Mouse (Mus musculus): Measurements from ENCODE around the gene Gemin7. TPM values are rescaled to one million over a fixed set of nuclear protein-coding genes. Genes with fewer than 3 reads are reported as not detected.

Gemin7 gene
- polyA plus RNA-seq, 1 experiment from 2014 or later = 152 TPM

DNA sequence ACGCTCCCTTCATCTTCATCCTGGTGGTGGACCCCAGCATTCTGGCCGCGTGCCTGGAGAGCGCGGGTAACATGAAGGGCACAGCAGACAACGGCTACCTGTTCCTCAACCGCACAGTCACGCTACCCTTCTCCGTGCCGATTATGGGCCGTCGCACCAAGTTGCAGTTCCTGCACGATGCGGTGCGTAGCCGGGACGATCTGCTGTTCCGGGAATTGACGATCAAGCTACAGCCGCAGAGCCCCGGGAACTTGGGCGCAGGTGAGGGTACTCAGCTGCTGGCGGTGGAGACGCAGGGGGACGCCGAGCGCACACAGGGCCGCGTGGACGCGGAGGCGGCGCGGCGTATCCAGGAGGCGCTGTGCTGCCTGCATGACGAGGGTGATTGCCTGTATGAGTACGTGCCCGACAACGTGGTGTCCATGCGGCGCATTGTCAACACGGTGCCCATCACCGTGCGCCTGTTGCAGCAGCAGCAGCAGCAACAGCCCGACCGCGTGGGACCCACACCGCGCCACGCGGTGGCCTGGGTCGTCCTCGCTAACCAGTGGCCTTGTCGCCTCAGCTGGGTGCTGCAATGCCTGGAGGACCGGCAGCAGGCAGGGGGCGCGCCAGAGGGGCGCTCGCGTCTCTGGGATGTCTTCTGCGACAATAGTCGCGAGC, 53.5 kb downstream of the Gemin7 start:
- Histone ChIP-seq H3K27me3 (ENCODE audit: control insufficient read depth, insufficient read depth, low read length) (peaks cover 65% of the 10 kb centered on the region), H3K36me3 (ENCODE audit: control insufficient read depth, insufficient read depth, low read length) (no peaks in the 10 kb centered on the region), H3K9ac (ENCODE audit: low read length) (peak overlapping the region; percentile 59), H3K9me3 (ENCODE audit: control insufficient read depth, low read length) (no peaks in the 10 kb centered on the region), H3K27ac (ENCODE audit: low read depth, low read length) (no peak overlapping the region), H3K4me1 (ENCODE audit: control insufficient read depth, insufficient read depth, low read length) (peaks cover 20% of the 10 kb centered on the region), H3K4me2 (peak overlapping the region; percentile 60), H3K4me3 (ENCODE audit: low read depth, low read length) (peak overlapping the region; percentile 36)
- DNase-seq (ENCODE audit: low spot score, missing footprints) = peak; percentile 97
- WGBS = 2% methylated on average over 63 of the region's 64 CpGs
- peak; percentile 71 for ATAC-seq (ENCODE audit: low FRiP score)

DNA sequence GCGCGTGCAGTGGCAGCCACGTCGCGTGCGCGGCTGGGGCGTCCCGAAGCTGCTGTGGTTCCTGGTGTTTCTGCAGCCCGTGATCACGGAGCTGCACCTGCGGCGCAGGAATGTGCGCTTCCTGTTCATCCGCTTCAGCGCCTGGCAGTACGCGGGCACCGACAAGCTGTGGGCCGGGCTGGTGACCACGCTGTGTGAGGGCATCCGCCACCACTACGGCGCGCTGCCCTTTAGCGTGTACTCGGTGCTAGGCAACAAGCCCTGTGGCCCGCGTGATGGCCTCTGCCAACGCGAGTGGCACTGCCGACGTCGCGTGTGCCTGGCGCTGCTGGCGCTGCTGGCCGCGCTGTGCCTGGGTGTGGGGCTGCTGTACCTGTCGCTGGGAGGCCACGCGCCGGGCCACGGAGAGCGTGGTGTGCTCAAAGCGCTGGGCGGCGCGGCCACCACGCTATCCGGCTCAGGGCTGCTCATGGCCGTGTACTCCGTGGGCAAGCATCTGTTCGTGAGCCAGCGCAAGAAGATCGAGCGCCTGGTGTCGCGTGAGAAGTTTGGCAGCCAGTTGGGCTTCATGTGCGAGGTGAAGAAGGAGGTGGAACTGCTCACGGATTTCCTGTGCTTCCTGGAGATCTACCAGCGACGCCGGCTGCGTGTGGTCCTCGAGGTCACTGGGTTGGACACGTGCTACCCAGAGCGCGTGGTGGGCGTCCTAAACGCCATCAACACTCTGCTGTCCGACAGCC, 54.2 kb downstream of the Gemin7 start:
- H3K9ac ChIP-seq (ENCODE audit: low read length) = no peak overlapping the region
- H3K4me3 ChIP-seq (ENCODE audit: low read depth, low read length) = peak overlapping the region; percentile 36

DNA sequence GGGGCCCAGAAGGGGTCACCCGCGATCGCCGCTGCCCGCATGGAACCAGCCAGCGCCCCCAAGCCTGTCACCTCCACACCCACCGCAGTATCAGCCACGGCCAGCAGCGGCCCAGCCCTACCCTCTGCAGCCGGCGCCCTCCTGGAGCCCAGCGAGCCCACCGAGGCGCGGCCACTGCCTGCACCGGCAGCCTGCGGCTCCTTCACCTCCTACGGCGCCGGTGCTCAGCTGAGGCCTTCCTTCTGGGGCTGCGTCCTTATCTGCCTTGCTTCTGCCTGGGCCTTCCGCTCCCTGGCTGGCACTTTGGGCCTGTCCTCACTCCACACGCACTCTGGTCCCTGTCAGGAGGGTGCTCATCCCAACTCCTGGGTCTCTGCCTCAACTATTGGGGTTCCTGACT, 57.4 kb downstream of the Gemin7 start:
- Histone ChIP-seq H3K4me1 (ENCODE audit: control insufficient read depth, insufficient read depth, low read length) (peaks cover 24% of the 10 kb centered on the region), H3K36me3 (ENCODE audit: control insufficient read depth, insufficient read depth, low read length) (no peaks in the 10 kb centered on the region), H3K4me2 (peak overlapping the region; percentile 57), H3K27ac (ENCODE audit: low read depth, low read length) (no peak overlapping the region), H3K27me3 (ENCODE audit: control insufficient read depth, insufficient read depth, low read length) (peaks cover 69% of the 10 kb centered on the region), H3K9me3 (ENCODE audit: control insufficient read depth, low read length) (no peaks in the 10 kb centered on the region), H3K4me3 (ENCODE audit: low read depth, low read length) (peak overlapping the region; percentile 17; the same call in 1 of the 2 replicates), H3K9ac (ENCODE audit: low read length) (peak overlapping the region; percentile 56)
- WGBS = 5% methylated on average over 23 of the region's 23 CpGs
- DNase-seq (ENCODE audit: low spot score, missing footprints) (no peak), ATAC-seq (ENCODE audit: low FRiP score) (no peak)

More for the DNA sequence above, 54.2 kb downstream of the Gemin7 start:
- ATAC-seq (ENCODE audit: low FRiP score) (no peak), DNase-seq (ENCODE audit: low spot score, missing footprints) (no peak)
- no peak overlapping the region for H3K27ac ChIP-seq (ENCODE audit: low read depth, low read length)
- H3K4me2 ChIP-seq = peak overlapping the region; percentile 60
- peaks cover 20% of the 10 kb centered on the region for H3K4me1 ChIP-seq (ENCODE audit: control insufficient read depth, insufficient read depth, low read length)
- H3K36me3 ChIP-seq (ENCODE audit: control insufficient read depth, insufficient read depth, low read length) = no peaks in the 10 kb centered on the region
- no peaks in the 10 kb centered on the region for H3K9me3 ChIP-seq (ENCODE audit: control insufficient read depth, low read length)
- H3K27me3 ChIP-seq (ENCODE audit: control insufficient read depth, insufficient read depth, low read length) = peaks cover 71% of the 10 kb centered on the region
- 14% methylated on average over 72 of the region's 72 CpGs for WGBS

GRCm38 (mm10) chr7:19517652-19518365, 59.6 kb downstream of the Gemin7 start, which contains the start of gene Nkpd1:
Gene Nkpd1, plus strand, starts transcription at chr7:19517838.
- Histone ChIP-seq H3K9me3 (ENCODE audit: control insufficient read depth, low read length) (no peaks in the 10 kb centered on the region), H3K9ac (ENCODE audit: low read length) (peak within 1 kb of the TSS; percentile 59), H3K27ac (ENCODE audit: low read depth, low read length) (no peak within 1 kb of the TSS), H3K27me3 (ENCODE audit: control insufficient read depth, insufficient read depth, low read length) (peaks cover 47% of the 10 kb centered on the region), H3K4me2 (peak within 1 kb of the TSS; percentile 44), H3K4me3 (ENCODE audit: low read depth, low read length) (peak within 1 kb of the TSS; percentile 9; the same call in 1 of the 2 replicates), H3K4me1 (ENCODE audit: control insufficient read depth, insufficient read depth, low read length) (peaks cover 13% of the 10 kb centered on the region; the same call in 1 of the 2 replicates), H3K36me3 (ENCODE audit: control insufficient read depth, insufficient read depth, low read length) (no peaks in the 10 kb centered on the region)
- DNase-seq (ENCODE audit: low spot score, missing footprints) (no peak), ATAC-seq (ENCODE audit: low FRiP score) (peak; percentile 25; the same call in 1 of the 2 replicates)
- 5% methylated on average over 22 of the region's 29 CpGs for WGBS

Other genes with a start within 250 kb of the Gemin7 start
- gene Ercc1, start 232.8 kb downstream of the Gemin7 start, polyA plus RNA-seq (2014; fragmentation: Nextera tagmentation; extraction: Ambion mirVana) = 111 and 118 TPM in 2 replicates
- gene Cd3eap, start 218.1 kb downstream of the Gemin7 start, polyA plus RNA-seq (2014; fragmentation: Nextera tagmentation; extraction: Ambion mirVana) = 15.1 and 15.4 TPM in 2 replicates
- gene Ppp1r13l, start 217.8 kb downstream of the Gemin7 start, polyA plus RNA-seq (2014; fragmentation: Nextera tagmentation; extraction: Ambion mirVana) = 3.0 and 3.2 TPM in 2 replicates
- 10.3 and 10.9 TPM in 2 replicates for gene Ercc2, start 195.6 kb downstream of the Gemin7 start, polyA plus RNA-seq (2014; fragmentation: Nextera tagmentation; extraction: Ambion mirVana)
- gene Klc3, start 173.5 kb downstream of the Gemin7 start, polyA plus RNA-seq (2014; fragmentation: Nextera tagmentation; extraction: Ambion mirVana) = 0.37 and 1.4 TPM in 2 replicates
- gene Ckm, start 172.8 kb downstream of the Gemin7 start, polyA plus RNA-seq (2014; fragmentation: Nextera tagmentation; extraction: Ambion mirVana) = not detected in 2 replicates
- 8.9 and 10.7 TPM in 2 replicates for gene Mark4, start 118.8 kb downstream of the Gemin7 start, polyA plus RNA-seq (2014; fragmentation: Nextera tagmentation; extraction: Ambion mirVana)
- gene Exoc3l2, start 114.3 kb downstream of the Gemin7 start, polyA plus RNA-seq (2014; fragmentation: Nextera tagmentation; extraction: Ambion mirVana) = 0.77 and 1.1 TPM in 2 replicates
- 2.6 TPM in 2 replicates for gene Bloc1s3, start 69.2 kb downstream of the Gemin7 start, polyA plus RNA-seq (2014; fragmentation: Nextera tagmentation; extraction: Ambion mirVana)
- gene Trappc6a, start 69.2 kb downstream of the Gemin7 start, polyA plus RNA-seq (2014; fragmentation: Nextera tagmentation; extraction: Ambion mirVana) = 41.5 and 51.6 TPM in 2 replicates
- gene Nkpd1, start 59.8 kb downstream of the Gemin7 start, polyA plus RNA-seq (2014; fragmentation: Nextera tagmentation; extraction: Ambion mirVana) = not detected in 2 replicates
- 2.8 and 3.0 TPM in 2 replicates for gene Ppp1r37, start 14.5 kb downstream of the Gemin7 start, polyA plus RNA-seq (2014; fragmentation: Nextera tagmentation; extraction: Ambion mirVana)
- gene Zfp296, start 308 bp downstream of the Gemin7 start, polyA plus RNA-seq (2014; fragmentation: Nextera tagmentation; extraction: Ambion mirVana) = 0.10 and 0.20 TPM in 2 replicates
- gene Clasrp, start 26.9 kb upstream of the Gemin7 start, polyA plus RNA-seq (2014; fragmentation: Nextera tagmentation; extraction: Ambion mirVana) = 44.6 and 46.1 TPM in 2 replicates
- 3.7 and 4.3 TPM in 2 replicates for gene Relb, start 51.8 kb upstream of the Gemin7 start, polyA plus RNA-seq (2014; fragmentation: Nextera tagmentation; extraction: Ambion mirVana)
- gene Clptm1, start 87.4 kb upstream of the Gemin7 start, polyA plus RNA-seq (2014; fragmentation: Nextera tagmentation; extraction: Ambion mirVana) = 89.7 and 94.1 TPM in 2 replicates
- not detected in 2 replicates for gene Apoc2, start 100.3 kb upstream of the Gemin7 start, polyA plus RNA-seq (2014; fragmentation: Nextera tagmentation; extraction: Ambion mirVana)
- not detected in 2 replicates for gene Gm44805, start 103.8 kb upstream of the Gemin7 start, polyA plus RNA-seq (2014; fragmentation: Nextera tagmentation; extraction: Ambion mirVana)
- gene Apoc4, start 103.9 kb upstream of the Gemin7 start, polyA plus RNA-seq (2014; fragmentation: Nextera tagmentation; extraction: Ambion mirVana) = not detected in 2 replicates
- gene Apoc1, start 115.1 kb upstream of the Gemin7 start, polyA plus RNA-seq (2014; fragmentation: Nextera tagmentation; extraction: Ambion mirVana) = 1.9 and 3.2 TPM in 2 replicates
- gene Apoe, start 121.6 kb upstream of the Gemin7 start, polyA plus RNA-seq (2014; fragmentation: Nextera tagmentation; extraction: Ambion mirVana) = 180 and 196 TPM in 2 replicates
- 113 and 138 TPM in 2 replicates for gene Tomm40, start 137.8 kb upstream of the Gemin7 start, polyA plus RNA-seq (2014; fragmentation: Nextera tagmentation; extraction: Ambion mirVana)
- 48.0 and 52.8 TPM in 2 replicates for gene Nectin2, start 172.9 kb upstream of the Gemin7 start, polyA plus RNA-seq (2014; fragmentation: Nextera tagmentation; extraction: Ambion mirVana)
- gene Bcam, start 193.4 kb upstream of the Gemin7 start, polyA plus RNA-seq (2014; fragmentation: Nextera tagmentation; extraction: Ambion mirVana) = 11.7 and 13.2 TPM in 2 replicates
- not detected in 2 replicates for gene Cblc, start 219.2 kb upstream of the Gemin7 start, polyA plus RNA-seq (2014; fragmentation: Nextera tagmentation; extraction: Ambion mirVana)
- 0.47 and 0.67 TPM in 2 replicates for gene Bcl3, start 245.2 kb upstream of the Gemin7 start, polyA plus RNA-seq (2014; fragmentation: Nextera tagmentation; extraction: Ambion mirVana)

Data from midbrain, embryonic 11.5 days (tissue).